Mouse (Mus musculus) neural tube, embryonic 11.5 days (tissue): ENCODE results near the gene 1700042G07Rik. TPM values are rescaled to one million over a fixed set of nuclear protein-coding genes. Genes with fewer than 3 reads are reported as not detected.
A peak's percentile ranks its signal among the peaks of the same experiment; 100 is the strongest.

Experiments used
- ATAC-seq: fragments of 200-750 bp; cut with Nextera tagmentation; 2 replicates; pipeline ENCODE4 v1.8.0; 2017; ENCODE audit warnings: moderate number of reproducible peaks, mild to moderate bottlenecking, moderate TSS enrichment, moderate library complexity; ENCODE audit not compliant: insufficient read depth, low FRiP score, low TSS enrichment
- DNase-seq: peaks from one replicate; pipeline ENCODE4 v3.0.0-alpha.2; 2015; ENCODE audit warnings: low spot score
- H3K27ac ChIP-seq: fragments of 300-500 bp; sonication (generic); 2 replicates; pipeline ENCODE4 v1.5.1; 2014; ENCODE audit warnings: low read depth, mild to moderate bottlenecking, low read length
- H3K27me3 ChIP-seq: fragments of 300-500 bp; sonication (generic); 2 replicates; pipeline ENCODE4 v1.6.1; 2014; ENCODE audit warnings: mild to moderate bottlenecking, low read length, mixed read lengths; ENCODE audit not compliant: control insufficient read depth, insufficient read depth
- H3K36me3 ChIP-seq: fragments of 300-500 bp; sonication (generic); 2 replicates; pipeline ENCODE4 v1.6.1; 2014; ENCODE audit warnings: mild to moderate bottlenecking, low read length, moderate library complexity, mixed read lengths; ENCODE audit not compliant: control insufficient read depth, insufficient read depth
- H3K4me1 ChIP-seq: fragments of 300-500 bp; sonication (generic); 2 replicates; pipeline ENCODE4 v1.6.1; 2014; ENCODE audit warnings: low read length, mixed read lengths; ENCODE audit not compliant: control insufficient read depth, insufficient read depth
- H3K4me2 ChIP-seq: fragments of 300-500 bp; sonication (generic); 2 replicates; pipeline ENCODE4 v1.6.1; 2014; ENCODE audit warnings: low read depth, mild to moderate bottlenecking, moderate library complexity
- H3K4me3 ChIP-seq: fragments of 300-500 bp; sonication (generic); 2 replicates; pipeline ENCODE4 v1.5.1; 2014; ENCODE audit warnings: low read depth, low read length
- H3K9ac ChIP-seq: fragments of 300-500 bp; sonication (generic); 2 replicates; pipeline ENCODE4 v1.6.1; 2014; ENCODE audit warnings: mild to moderate bottlenecking, low read length
- H3K9me3 ChIP-seq: fragments of 300-500 bp; sonication (generic); 2 replicates; pipeline ENCODE4 v1.6.1; 2016; ENCODE audit warnings: low read length; ENCODE audit not compliant: control insufficient read depth
- WGBS: fragments of 180-500 bp; shearing (Covaris S2); extraction: QIAGEN DNeasy Blood & Tissue Kit; methylation state at CpG from one replicate; pipeline ENCODE4 v1.1.7; 2014; 5-methylcytosine and 5-hydroxymethylcytosine counted together
- polyA plus RNA-seq: library from polyadenylated mRNA; unstranded; fragments of >200 nt; fragmentation: Nextera tagmentation; extraction: Ambion mirVana; gene quantifications from 2 replicates; pipeline ENCODE4 v1.2.1, GENCODE M21; 2014

1700042G07Rik gene
- polyA plus RNA-seq, 1 experiment from 2014 or later = not detected

- ATAC-seq = no peak
- no peak overlapping the region for H3K4me3 ChIP-seq
- H3K4me2 ChIP-seq = no peak overlapping the region
- 93% methylated on average over 15 of the region's 15 CpGs for WGBS
- H3K9me3 ChIP-seq = no peaks in the 10 kb centered on the region
- H3K36me3 ChIP-seq = peaks cover 15% of the 10 kb centered on the region
- H3K4me1 ChIP-seq = peaks cover 7% of the 10 kb centered on the region
- H3K27ac ChIP-seq = no peak overlapping the region
- no peaks in the 10 kb centered on the region for H3K27me3 ChIP-seq
- DNase-seq = no peak
- H3K9ac ChIP-seq = no peak overlapping the region
Observed at GRCm38 (mm10) chr4:116152702-116153101, 20.5 kb upstream of the 1700042G07Rik start.

GRCm38 (mm10) chr4:116157882-116158281 is 15.3 kb upstream of the 1700042G07Rik start:
- H3K27me3 ChIP-seq = no peaks in the 10 kb centered on the region
- no peaks in the 10 kb centered on the region for H3K9me3 ChIP-seq
- 92% methylated on average over 2 of the region's 2 CpGs for WGBS
- H3K4me2 ChIP-seq = no peak overlapping the region
- no peak overlapping the region for H3K27ac ChIP-seq
- no peak for ATAC-seq
- no peak for DNase-seq
- H3K4me3 ChIP-seq = no peak overlapping the region
- no peak overlapping the region for H3K9ac ChIP-seq
- no peaks in the 10 kb centered on the region for H3K4me1 ChIP-seq
- H3K36me3 ChIP-seq = peaks cover 22% of the 10 kb centered on the region

GRCm38 (mm10) chr4:116159912-116160311 is 13.3 kb upstream of the 1700042G07Rik start:
- Histone ChIP-seq H3K4me3 (no peak overlapping the region), H3K4me1 (no peaks in the 10 kb centered on the region), H3K36me3 (peaks cover 18% of the 10 kb centered on the region), H3K27me3 (no peaks in the 10 kb centered on the region), H3K4me2 (no peak overlapping the region), H3K9me3 (no peaks in the 10 kb centered on the region), H3K9ac (no peak overlapping the region), H3K27ac (no peak overlapping the region)
- ATAC-seq (no peak), DNase-seq (peak; percentile 44)
- 82% methylated on average over 3 of the region's 3 CpGs for WGBS

- Histone ChIP-seq H3K4me3 (no peak overlapping the region), H3K9ac (no peak overlapping the region), H3K27ac (no peak overlapping the region), H3K9me3 (no peaks in the 10 kb centered on the region), H3K4me1 (no peaks in the 10 kb centered on the region), H3K27me3 (no peaks in the 10 kb centered on the region), H3K36me3 (peaks cover 16% of the 10 kb centered on the region), H3K4me2 (no peak overlapping the region)
- ATAC-seq = no peak
- DNase-seq = no peak
- WGBS = 82% methylated on average over 3 of the region's 3 CpGs
Observed at GRCm38 (mm10) chr4:116160769-116161168, 12.4 kb upstream of the 1700042G07Rik start.

GRCm38 (mm10) chr4:116162142-116162541 is 11.0 kb upstream of the 1700042G07Rik start:
- ATAC-seq (no peak), DNase-seq (no peak)
- H3K4me3 ChIP-seq = no peak overlapping the region
- no peaks in the 10 kb centered on the region for H3K4me1 ChIP-seq
- WGBS = 86% methylated on average over 4 of the region's 4 CpGs
- peaks cover 12% of the 10 kb centered on the region for H3K36me3 ChIP-seq
- H3K27me3 ChIP-seq = no peaks in the 10 kb centered on the region
- H3K9me3 ChIP-seq = no peaks in the 10 kb centered on the region
- no peak overlapping the region for H3K4me2 ChIP-seq
- H3K9ac ChIP-seq = no peak overlapping the region
- H3K27ac ChIP-seq = no peak overlapping the region

GRCm38 (mm10) chr4:116164759-116165554 is 8.2 kb upstream of the 1700042G07Rik start:
- H3K27me3 ChIP-seq = no peaks in the 10 kb centered on the region
- no peak overlapping the region for H3K4me2 ChIP-seq
- 81% methylated on average over 2 of the region's 2 CpGs for WGBS
- H3K27ac ChIP-seq = no peak overlapping the region
- ATAC-seq (no peak), DNase-seq (no peak)
- H3K9me3 ChIP-seq = no peaks in the 10 kb centered on the region
- no peak overlapping the region for H3K4me3 ChIP-seq
- H3K36me3 ChIP-seq = no peaks in the 10 kb centered on the region
- H3K9ac ChIP-seq = no peak overlapping the region
- H3K4me1 ChIP-seq = no peaks in the 10 kb centered on the region

GRCm38 (mm10) chr4:116165708-116166407 is 7.3 kb upstream of the 1700042G07Rik start:
- ATAC-seq (no peak), DNase-seq (no peak)
- H3K27ac ChIP-seq = no peak overlapping the region
- no peaks in the 10 kb centered on the region for H3K4me1 ChIP-seq
- no peak overlapping the region for H3K4me2 ChIP-seq
- H3K4me3 ChIP-seq = no peak overlapping the region
- 68% methylated on average over 8 of the region's 8 CpGs for WGBS
- H3K27me3 ChIP-seq = no peaks in the 10 kb centered on the region
- no peaks in the 10 kb centered on the region for H3K36me3 ChIP-seq
- H3K9me3 ChIP-seq = no peaks in the 10 kb centered on the region
- no peak overlapping the region for H3K9ac ChIP-seq

- no peak for DNase-seq
- Histone ChIP-seq H3K27ac (no peak within 1 kb of the TSS), H3K36me3 (no peaks in the 10 kb centered on the region), H3K4me1 (no peaks in the 10 kb centered on the region), H3K9ac (no peak within 1 kb of the TSS), H3K9me3 (no peaks in the 10 kb centered on the region), H3K27me3 (no peaks in the 10 kb centered on the region), H3K4me3 (no peak within 1 kb of the TSS), H3K4me2 (no peak within 1 kb of the TSS)
- 29% methylated on average over 7 of the region's 7 CpGs for WGBS
- ATAC-seq = no peak
Observed at GRCm38 (mm10) chr4:116167404-116167803, 5.8 kb upstream of the 1700042G07Rik start, which contains the start of gene Tspan1. Tspan1 (minus strand) TSS chr4:116167601.
